Mouse (Mus musculus): ENCODE measurements around the gene Rasl11b.

- TF ChIP-seq CTCF (IDR thresholded peaks at IDR 0.05) (no peak), EP300 (IDR thresholded peaks at IDR 0.05; ENCODE audit: insufficient read depth, low read depth, low read length) (no peak), POLR2A (IDR thresholded peaks at IDR 0.05; ENCODE audit: insufficient read depth, low read depth, low read length) (no peak)
Observed at GRCm38 (mm10) chr5:74198446-74198845, 3.4 kb downstream of the Rasl11b start.
